Mouse (Mus musculus): ENCODE data around the gene Tmem135. TPM values are rescaled to one million over a fixed set of nuclear protein-coding genes. Genes with fewer than 3 reads are reported as not detected.
A peak's percentile ranks its signal among the peaks of the same experiment; 100 is the strongest.

Gene Tmem135
- polyA plus RNA-seq, 1 experiment from 2014 or later, result 42.4 TPM

DNA sequence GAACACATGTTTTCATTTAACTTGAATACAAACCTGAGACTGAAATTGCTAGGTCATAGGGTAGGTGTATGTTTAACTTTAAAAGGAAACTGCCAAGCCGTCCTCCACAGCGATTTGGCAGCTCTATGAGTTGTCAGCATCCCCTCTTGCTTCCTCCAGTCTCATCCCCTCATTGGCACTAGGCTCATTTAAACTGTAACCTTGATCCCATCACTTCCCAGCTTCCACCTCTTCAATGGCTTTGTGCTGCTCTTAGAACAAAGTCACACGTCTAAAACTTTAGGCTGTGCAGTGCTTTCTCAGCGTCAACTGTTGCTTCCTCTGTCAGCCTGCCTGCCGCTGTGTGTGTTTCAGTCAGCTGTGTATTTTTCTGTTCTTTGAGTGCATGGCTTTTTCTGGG lies 23.1 kb upstream of the Tmem135 start:
- Histone ChIP-seq H3K36me3 (no peaks in the 10 kb centered on the region), H3K9ac (no peak overlapping the region), H3K9me3 (no peaks in the 10 kb centered on the region), H3K27ac (no peak overlapping the region), H3K4me1 (replicated peaks) (0 out of 2 replicates have a peak, but pooled peaks cover 9% of the 10 kb centered on the region), H3K27me3 (replicated peaks) (no peaks in the 10 kb centered on the region), H3K4me2 (replicated peaks) (no peak overlapping the region), H3K4me3 (replicated peaks) (no peak overlapping the region)
- no peak for ATAC-seq
- WGBS, result 28% methylated on average over 5 of the region's 5 CpGs

DNA sequence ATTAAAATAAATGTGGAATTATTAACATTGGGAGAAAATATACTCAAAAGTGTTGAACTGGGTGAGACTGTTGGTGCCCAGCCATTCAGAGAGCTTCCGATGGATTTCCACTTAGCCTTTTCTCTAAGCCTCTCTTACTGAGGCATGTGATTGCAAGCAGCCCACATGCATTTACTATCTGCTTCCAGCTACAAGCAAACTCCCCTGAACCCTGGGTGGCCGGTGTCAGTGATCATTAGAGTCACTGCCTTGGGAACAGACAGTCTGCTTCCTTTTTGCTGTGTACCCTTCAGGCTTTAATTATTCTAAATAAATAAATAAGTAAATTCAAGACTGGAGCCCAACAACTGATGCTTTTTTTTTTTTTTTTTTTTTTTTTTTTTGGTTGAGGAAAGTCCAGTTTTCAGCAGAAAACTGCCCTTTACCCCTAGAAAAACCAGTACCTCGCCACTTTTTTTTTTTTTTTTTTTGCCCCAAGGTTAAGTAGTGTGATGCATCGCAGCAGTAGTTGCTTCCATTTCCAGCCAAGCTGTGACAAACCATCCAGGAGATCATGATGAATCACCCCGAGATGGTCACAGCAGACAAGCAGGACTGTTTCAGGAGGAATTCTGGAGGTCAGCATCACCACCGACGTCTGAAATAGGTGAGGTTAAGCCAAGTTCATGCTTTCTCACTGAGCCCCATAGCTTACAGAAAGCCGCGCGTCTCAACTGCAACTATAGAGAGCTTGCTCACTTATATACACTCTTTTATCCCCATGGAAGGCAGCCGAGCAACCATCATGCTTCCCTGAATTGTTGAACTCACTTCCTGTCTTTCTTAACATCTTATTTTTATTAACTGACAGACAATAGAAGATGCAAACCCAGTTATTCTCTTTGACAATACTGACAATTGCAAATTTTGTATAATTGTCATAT lies 22.0 kb upstream of the Tmem135 start:
- Histone ChIP-seq H3K4me2 (replicated peaks) (no peak overlapping the region), H3K4me3 (replicated peaks) (no peak overlapping the region), H3K9me3 (no peaks in the 10 kb centered on the region), H3K4me1 (replicated peaks) (0 out of 2 replicates have a peak, but pooled peaks cover 9% of the 10 kb centered on the region), H3K27me3 (replicated peaks) (no peaks in the 10 kb centered on the region), H3K9ac (no peak overlapping the region), H3K36me3 (no peaks in the 10 kb centered on the region), H3K27ac (no peak overlapping the region)
- no peak for ATAC-seq
- 31% methylated on average over 11 of the region's 11 CpGs for WGBS

DNA sequence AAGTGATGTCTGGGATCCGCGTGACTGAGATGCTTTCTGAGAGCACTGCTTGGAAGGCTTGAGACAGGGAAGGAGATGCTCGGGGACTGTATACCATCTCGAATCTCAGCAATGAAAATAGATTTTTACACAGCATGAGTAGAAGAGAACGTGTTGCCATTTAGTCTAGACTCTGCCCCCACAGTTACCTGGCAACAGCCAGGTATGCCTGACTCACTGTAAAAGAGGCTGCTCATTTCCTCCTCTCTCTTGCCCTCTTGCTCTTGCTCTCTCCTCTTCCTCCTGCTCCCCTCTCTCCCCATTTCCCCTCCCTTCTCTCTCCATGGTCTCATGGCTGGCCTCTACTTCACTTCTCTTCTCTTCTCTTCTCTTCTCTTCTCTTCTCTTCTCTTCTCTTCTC lies 20.6 kb upstream of the Tmem135 start:
- Histone ChIP-seq H3K27me3 (replicated peaks) (no peaks in the 10 kb centered on the region), H3K9ac (no peak overlapping the region), H3K4me1 (replicated peaks) (0 out of 2 replicates have a peak, but pooled peaks cover 9% of the 10 kb centered on the region), H3K4me3 (replicated peaks) (no peak overlapping the region), H3K36me3 (no peaks in the 10 kb centered on the region), H3K27ac (no peak overlapping the region), H3K9me3 (no peaks in the 10 kb centered on the region), H3K4me2 (replicated peaks) (no peak overlapping the region)
- WGBS, result 74% methylated on average over 5 of the region's 5 CpGs
- peak; percentile 64 for ATAC-seq

DNA sequence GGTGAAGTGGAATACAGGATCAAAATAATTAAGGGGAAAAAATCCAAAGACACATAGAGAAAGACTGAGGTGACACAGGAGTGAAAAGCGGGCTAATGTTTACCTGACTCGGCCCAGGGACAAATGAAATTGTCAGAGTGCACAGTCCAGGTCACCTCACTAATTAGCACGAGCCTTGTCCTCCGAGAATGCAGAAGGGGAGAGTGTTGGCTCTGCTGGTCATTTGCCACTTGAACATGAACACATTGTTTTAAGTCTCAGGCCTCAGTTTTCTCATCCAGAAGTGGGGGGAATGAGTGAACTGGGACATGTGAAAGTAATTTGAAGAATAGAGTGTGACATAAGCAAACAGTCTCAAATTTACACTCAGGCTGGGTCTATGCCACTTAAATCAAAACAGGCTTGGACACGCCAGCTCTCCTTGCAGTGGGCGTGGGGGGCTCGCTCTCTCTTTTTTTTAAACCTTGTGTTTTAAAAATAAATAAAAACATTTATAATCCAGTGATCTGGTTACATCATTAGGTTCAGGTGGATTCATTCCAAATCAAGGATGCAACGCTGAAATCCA lies 19.8 kb upstream of the Tmem135 start:
- Histone ChIP-seq H3K9ac (no peak overlapping the region), H3K4me2 (replicated peaks) (no peak overlapping the region), H3K27ac (no peak overlapping the region), H3K36me3 (no peaks in the 10 kb centered on the region), H3K4me3 (replicated peaks) (no peak overlapping the region), H3K27me3 (replicated peaks) (no peaks in the 10 kb centered on the region), H3K9me3 (no peaks in the 10 kb centered on the region), H3K4me1 (replicated peaks) (0 out of 2 replicates have a peak, but pooled peaks cover 9% of the 10 kb centered on the region)
- 53% methylated on average over 8 of the region's 8 CpGs for WGBS
- ATAC-seq, result peak; percentile 58; the same call in 1 of the 2 replicates

DNA sequence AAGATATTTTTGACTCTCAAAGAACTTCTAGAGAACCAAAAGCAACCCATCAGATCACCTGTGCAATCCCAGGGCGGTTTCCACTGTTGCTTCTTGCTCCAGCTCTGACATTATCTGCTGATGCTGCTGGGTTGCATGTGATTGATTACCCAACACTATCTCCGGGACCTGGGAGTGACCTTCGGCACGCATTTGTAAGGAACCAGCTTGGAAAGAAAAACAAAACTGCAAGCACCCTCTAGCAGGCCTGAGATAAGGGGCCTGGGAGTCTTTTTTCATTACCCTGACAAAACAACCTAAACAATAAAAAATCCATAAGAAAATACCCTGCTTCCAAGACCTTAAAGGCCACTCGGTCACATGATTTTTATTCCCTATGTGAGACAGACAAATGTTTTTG lies 19.2 kb upstream of the Tmem135 start:
- no peak overlapping the region for H3K4me3 ChIP-seq (replicated peaks)
- 0 out of 2 replicates have a peak, but pooled peaks cover 9% of the 10 kb centered on the region for H3K4me1 ChIP-seq (replicated peaks)
- H3K4me2 ChIP-seq (replicated peaks), result no peak overlapping the region
- no peaks in the 10 kb centered on the region for H3K36me3 ChIP-seq
- 13% methylated on average over 5 of the region's 5 CpGs for WGBS
- peak; percentile 81 for ATAC-seq
- H3K27ac ChIP-seq, result no peak overlapping the region
- H3K9ac ChIP-seq, result no peak overlapping the region
- H3K27me3 ChIP-seq (replicated peaks), result no peaks in the 10 kb centered on the region
- H3K9me3 ChIP-seq, result no peaks in the 10 kb centered on the region

DNA sequence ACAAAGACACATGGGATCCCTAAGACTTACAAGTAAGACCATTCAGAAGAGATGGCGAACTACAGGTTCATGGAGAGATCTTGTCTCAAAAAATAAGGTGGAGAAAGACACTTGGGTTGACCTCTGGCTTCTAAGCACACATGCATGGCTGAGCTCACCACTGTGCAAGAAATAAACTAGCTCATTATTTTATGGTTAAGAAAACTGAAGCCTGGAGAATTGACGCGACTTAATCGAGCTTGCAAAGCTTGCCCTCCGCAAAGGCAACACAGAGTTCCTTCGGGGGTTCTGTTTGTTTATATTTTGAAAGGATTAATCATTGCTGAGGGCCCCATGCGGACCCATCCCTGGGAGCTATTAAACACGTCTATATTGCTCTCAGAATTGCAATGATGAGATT lies 18.6 kb upstream of the Tmem135 start:
- Histone ChIP-seq H3K4me2 (replicated peaks) (no peak overlapping the region), H3K4me3 (replicated peaks) (no peak overlapping the region), H3K4me1 (replicated peaks) (0 out of 2 replicates have a peak, but pooled peaks cover 9% of the 10 kb centered on the region), H3K27ac (no peak overlapping the region), H3K36me3 (no peaks in the 10 kb centered on the region), H3K9ac (no peak overlapping the region), H3K27me3 (replicated peaks) (no peaks in the 10 kb centered on the region), H3K9me3 (no peaks in the 10 kb centered on the region)
- 29% methylated on average over 8 of the region's 8 CpGs for WGBS
- no peak for ATAC-seq

DNA sequence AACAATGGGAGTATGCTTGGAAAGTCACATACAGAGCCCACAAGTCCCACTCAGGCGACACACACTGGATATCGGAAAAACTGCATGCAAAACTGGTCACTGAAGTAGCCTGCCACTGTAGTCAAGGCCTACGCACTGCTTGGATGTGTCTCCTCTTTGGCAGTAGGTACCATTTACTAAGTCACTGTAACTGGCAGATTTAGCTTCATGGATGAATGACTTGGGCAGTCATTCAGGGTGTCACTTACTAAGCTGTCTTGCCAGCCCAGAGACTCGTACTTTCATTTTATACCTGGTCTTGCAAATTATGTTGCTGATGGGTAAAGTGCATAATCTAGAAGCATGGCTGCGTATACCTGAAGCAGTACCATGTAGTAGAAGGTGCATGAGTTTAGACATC lies 17.3 kb upstream of the Tmem135 start:
- H3K4me3 ChIP-seq (replicated peaks), result no peak overlapping the region
- ATAC-seq, result no peak
- H3K36me3 ChIP-seq, result no peaks in the 10 kb centered on the region
- H3K4me2 ChIP-seq (replicated peaks), result no peak overlapping the region
- no peak overlapping the region for H3K9ac ChIP-seq
- WGBS, result 96% methylated on average over 5 of the region's 5 CpGs
- H3K27me3 ChIP-seq (replicated peaks), result no peaks in the 10 kb centered on the region
- no peaks in the 10 kb centered on the region for H3K9me3 ChIP-seq
- 0 out of 2 replicates have a peak, but pooled peaks cover 9% of the 10 kb centered on the region for H3K4me1 ChIP-seq (replicated peaks)
- H3K27ac ChIP-seq, result no peak overlapping the region

DNA sequence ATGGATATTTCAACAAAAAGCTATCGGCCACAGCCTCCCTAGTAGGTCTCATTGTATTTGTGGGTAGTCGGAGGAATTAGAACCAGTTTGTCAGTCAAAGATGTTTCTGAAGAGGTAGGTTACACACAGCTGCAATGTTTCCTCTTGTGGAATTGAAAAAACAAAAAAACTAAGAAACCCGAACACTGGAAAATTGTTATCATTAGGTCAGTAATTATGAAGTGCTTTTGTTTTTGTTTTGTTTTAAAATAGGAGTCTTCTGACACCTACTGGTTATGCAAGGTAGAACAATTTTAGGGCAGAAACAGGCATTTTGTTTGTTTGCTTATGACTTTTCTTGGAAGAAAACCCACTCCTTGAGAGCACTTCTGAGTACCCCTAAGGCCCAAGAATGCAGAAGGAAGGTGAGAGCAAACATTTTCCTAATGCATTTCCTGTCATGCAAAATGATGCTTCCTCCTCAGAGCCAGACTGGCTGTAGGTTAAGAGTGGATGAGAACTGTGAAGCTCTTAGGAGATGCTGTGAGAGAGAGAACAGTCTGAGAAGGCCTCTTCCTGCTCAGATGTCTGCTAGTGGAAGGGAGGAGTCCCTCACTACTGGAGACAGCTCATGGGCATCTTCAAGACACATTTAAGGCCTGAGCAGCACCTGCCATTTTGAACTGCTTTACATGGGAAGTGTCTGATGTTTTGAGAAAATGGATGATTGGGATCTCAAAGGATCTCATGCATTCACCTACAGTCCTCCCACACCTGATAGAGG lies 15.1 kb upstream of the Tmem135 start:
- H3K9me3 ChIP-seq, result no peaks in the 10 kb centered on the region
- H3K4me2 ChIP-seq (replicated peaks), result no peak overlapping the region
- no peaks in the 10 kb centered on the region for H3K27me3 ChIP-seq (replicated peaks)
- ATAC-seq, result no peak
- 44% methylated on average over 3 of the region's 3 CpGs for WGBS
- H3K27ac ChIP-seq, result no peak overlapping the region
- no peaks in the 10 kb centered on the region for H3K36me3 ChIP-seq
- no peak overlapping the region for H3K4me3 ChIP-seq (replicated peaks)
- H3K4me1 ChIP-seq (replicated peaks), result 0 out of 2 replicates have a peak, but pooled peaks cover 3% of the 10 kb centered on the region
- no peak overlapping the region for H3K9ac ChIP-seq

DNA sequence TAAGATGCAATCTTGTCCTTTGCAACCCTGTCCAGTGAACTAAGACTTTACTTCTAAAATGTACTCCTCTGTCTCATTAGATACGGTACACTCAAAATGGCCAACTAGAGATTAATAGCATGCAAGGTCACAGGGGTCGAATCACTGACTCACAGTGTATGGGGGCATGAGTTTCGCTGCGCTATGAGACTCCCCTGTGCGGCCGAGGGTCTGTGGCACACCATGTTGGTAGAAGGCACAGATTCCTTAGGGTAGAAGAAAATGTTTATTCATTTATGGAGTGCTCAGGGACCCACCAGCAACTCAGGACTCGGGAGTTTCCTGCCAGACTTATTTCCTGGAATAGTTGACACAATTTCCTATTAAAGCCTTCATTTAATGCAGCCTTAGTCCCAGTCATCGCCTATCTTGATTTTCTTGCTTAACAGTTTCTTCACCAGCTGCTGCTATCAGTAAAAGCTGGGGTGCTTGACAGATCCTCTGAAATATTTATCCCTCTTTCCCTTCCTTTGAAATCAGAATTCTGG lies 14.2 kb upstream of the Tmem135 start:
- Histone ChIP-seq H3K9ac (no peak overlapping the region), H3K4me3 (replicated peaks) (no peak overlapping the region), H3K4me1 (replicated peaks) (0 out of 2 replicates have a peak, but pooled peaks cover 2% of the 10 kb centered on the region)

DNA sequence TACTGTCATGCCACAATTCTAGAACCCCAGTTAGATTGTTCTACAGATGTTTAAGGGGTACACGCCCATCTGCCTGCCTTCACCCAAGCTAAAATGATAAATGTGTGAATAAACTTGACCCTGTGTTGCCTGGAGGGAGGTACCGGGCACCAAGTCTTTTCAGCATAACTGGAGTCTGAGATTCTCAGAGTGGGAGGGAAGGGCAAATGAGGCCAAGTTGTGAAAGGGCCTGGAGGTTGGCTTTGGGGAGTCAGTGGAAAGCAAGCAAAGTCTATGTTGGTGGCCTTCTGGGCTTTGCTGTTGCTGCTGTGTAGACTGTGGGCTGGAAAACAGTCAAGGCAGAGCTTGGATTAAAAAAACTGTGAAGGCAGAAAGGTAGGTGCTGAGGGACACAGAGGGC lies 13.7 kb upstream of the Tmem135 start:
- ATAC-seq, result no peak
- Histone ChIP-seq H3K4me1 (replicated peaks) (no peaks in the 10 kb centered on the region), H3K4me3 (replicated peaks) (no peak overlapping the region), H3K36me3 (no peaks in the 10 kb centered on the region), H3K27ac (no peak overlapping the region), H3K9ac (no peak overlapping the region), H3K4me2 (replicated peaks) (no peak overlapping the region), H3K27me3 (replicated peaks) (no peaks in the 10 kb centered on the region), H3K9me3 (no peaks in the 10 kb centered on the region)
- WGBS, result 76% methylated on average over 2 of the region's 2 CpGs

More for the DNA sequence above, 14.2 kb upstream of the Tmem135 start:
- H3K4me2 ChIP-seq (replicated peaks), result no peak overlapping the region
- no peaks in the 10 kb centered on the region for H3K9me3 ChIP-seq
- H3K36me3 ChIP-seq, result no peaks in the 10 kb centered on the region
- H3K27me3 ChIP-seq (replicated peaks), result no peaks in the 10 kb centered on the region
- ATAC-seq, result no peak
- no peak overlapping the region for H3K27ac ChIP-seq
- WGBS, result 61% methylated on average over 8 of the region's 8 CpGs

DNA sequence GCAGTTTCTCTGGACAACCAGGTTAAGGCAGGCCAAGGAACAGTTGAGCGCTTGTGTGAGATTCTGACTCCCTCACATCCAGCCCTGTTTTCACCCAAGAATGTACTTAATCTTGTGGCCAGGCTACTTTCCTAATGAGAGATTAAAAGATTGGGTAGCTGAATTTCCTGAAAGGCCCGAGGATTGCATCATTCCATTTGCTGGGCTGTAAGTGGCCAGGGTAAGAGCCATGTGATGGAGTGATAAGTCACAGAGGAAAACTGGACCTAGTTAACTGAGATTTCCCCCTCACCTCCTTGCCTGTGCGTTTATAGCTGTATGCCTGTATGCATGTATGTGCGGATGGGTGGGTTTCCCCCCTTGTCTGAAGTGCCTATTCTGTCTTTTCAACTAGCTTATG lies 12.0 kb upstream of the Tmem135 start:
- no peak overlapping the region for H3K27ac ChIP-seq
- no peaks in the 10 kb centered on the region for H3K4me1 ChIP-seq (replicated peaks)
- no peaks in the 10 kb centered on the region for H3K9me3 ChIP-seq
- no peak for ATAC-seq
- no peaks in the 10 kb centered on the region for H3K36me3 ChIP-seq
- H3K27me3 ChIP-seq (replicated peaks), result no peaks in the 10 kb centered on the region
- H3K4me2 ChIP-seq (replicated peaks), result no peak overlapping the region
- no peak overlapping the region for H3K9ac ChIP-seq
- WGBS, result 81% methylated on average over 4 of the region's 4 CpGs
- H3K4me3 ChIP-seq (replicated peaks), result no peak overlapping the region

DNA sequence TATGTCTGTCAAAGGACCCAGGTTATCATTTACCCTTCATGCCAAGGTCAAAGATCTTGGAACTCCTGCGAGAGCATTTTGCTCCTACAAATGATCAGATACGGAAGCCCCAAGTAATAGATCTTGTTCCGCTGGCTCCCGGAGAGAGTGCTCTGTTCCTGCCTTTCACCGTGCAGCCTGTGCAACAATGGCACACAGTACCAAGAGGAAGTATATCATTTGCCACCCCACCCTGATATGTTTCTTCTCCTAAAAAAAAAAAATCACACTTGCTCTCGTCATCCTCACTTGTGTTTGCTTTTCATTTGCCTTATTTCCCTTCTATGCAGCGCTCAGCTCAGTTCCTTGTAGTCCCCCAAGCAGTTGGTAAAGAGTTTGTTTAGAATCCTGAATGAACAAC lies 8.1 kb upstream of the Tmem135 start:
- Histone ChIP-seq H3K27ac (no peak overlapping the region), H3K4me2 (replicated peaks) (no peak overlapping the region), H3K36me3 (no peaks in the 10 kb centered on the region), H3K9ac (no peak overlapping the region), H3K4me1 (replicated peaks) (peaks cover 17% of the 10 kb centered on the region), H3K27me3 (replicated peaks) (no peaks in the 10 kb centered on the region; the same call in 1 of the 2 replicates), H3K9me3 (no peaks in the 10 kb centered on the region), H3K4me3 (replicated peaks) (no peak overlapping the region)
- 72% methylated on average over 7 of the region's 7 CpGs for WGBS
- ATAC-seq, result 0 out of 2 replicates have a peak, but pooled peaks have one; percentile 21
